Mouse (Mus musculus): ENCODE measurements around the gene Cenpc1. TPM values are rescaled to one million over a fixed set of nuclear protein-coding genes. Genes with fewer than 3 reads are reported as not detected.

The Cenpc1 gene
- polyA plus RNA-seq, 1 experiment from 2014 or later, result 28.7 TPM

DNA sequence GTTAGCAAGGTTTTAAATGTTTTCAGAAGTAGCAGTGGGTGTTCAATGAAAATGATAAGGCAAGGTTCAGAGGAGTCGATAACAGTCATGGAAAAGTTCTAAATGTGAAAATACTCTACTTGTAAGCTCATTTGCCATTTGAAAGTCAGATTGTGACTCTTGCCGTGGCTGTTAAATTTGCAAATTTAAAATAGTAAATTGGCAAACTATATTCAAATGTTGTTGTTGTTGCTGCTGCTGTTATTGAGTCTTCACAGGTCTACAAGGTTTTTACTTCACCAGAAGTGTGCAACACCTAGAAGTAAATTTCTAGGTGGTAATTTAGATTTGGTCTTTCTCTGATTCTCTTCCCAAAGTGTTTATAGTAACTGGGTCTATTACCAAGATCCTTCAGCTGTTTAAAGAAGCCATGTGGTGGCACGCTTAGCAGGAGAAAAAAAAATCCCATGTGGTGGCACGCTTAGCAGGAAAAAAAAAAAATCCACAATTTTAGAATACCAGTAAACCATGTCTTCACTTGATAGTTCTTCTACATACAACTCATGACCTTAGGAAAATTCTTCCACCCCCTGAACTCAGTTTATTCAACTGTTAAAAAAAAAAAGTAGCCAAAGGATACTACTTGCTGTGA, 7.5 kb upstream of the Cenpc1 start:
- Histone ChIP-seq H3K4me2 (replicated peaks) (no peak overlapping the region), H3K9ac (no peak overlapping the region), H3K27me3 (replicated peaks) (no peaks in the 10 kb centered on the region), H3K4me3 (replicated peaks) (no peak overlapping the region), H3K27ac (no peak overlapping the region), H3K9me3 (no peaks in the 10 kb centered on the region), H3K4me1 (replicated peaks) (no peaks in the 10 kb centered on the region), H3K36me3 (no peaks in the 10 kb centered on the region)
- 73% methylated on average over 4 of the region's 4 CpGs for WGBS
- ATAC-seq, result no peak

DNA sequence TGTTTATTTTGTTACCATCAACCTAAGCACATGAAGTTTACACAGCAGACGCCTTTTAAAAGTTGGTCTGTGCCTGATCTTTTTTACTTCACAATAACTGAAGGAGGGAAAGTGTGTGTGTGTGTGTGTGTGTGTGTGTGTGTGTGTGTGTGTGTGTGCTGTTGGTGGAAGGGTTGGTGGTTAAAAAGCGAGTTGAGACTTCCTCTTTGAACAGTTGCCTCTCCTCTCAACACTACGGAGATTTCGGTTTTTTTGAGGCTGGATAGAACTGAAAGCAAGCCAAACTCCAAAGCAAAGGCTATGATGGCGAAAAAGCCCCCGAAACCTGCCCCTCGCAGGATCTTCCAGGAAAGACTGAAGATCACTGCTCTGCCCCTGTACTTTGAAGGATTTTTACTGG, 6.2 kb upstream of the Cenpc1 start, which contains the start of gene Stap1:
Stap1 (plus strand) TSS at position 209 of the 400 bp plus-strand sequence.
- Histone ChIP-seq H3K4me3 (replicated peaks) (no peak within 1 kb of the TSS), H3K9me3 (no peaks in the 10 kb centered on the region), H3K9ac (no peak within 1 kb of the TSS), H3K4me1 (replicated peaks) (no peaks in the 10 kb centered on the region; the same call in 1 of the 2 replicates), H3K36me3 (no peaks in the 10 kb centered on the region), H3K27me3 (replicated peaks) (no peaks in the 10 kb centered on the region), H3K4me2 (replicated peaks) (no peak within 1 kb of the TSS), H3K27ac (no peak within 1 kb of the TSS)
- no peak for ATAC-seq
- WGBS, result 67% methylated on average over 7 of the region's 7 CpGs

GRCm38 (mm10) chr5:86069121-86069520, 3.7 kb upstream of the Cenpc1 start:
- no peaks in the 10 kb centered on the region; the same call in 1 of the 2 replicates for H3K4me1 ChIP-seq (replicated peaks)
- H3K36me3 ChIP-seq, result no peaks in the 10 kb centered on the region
- H3K9ac ChIP-seq, result no peak overlapping the region
- no peak overlapping the region for H3K4me2 ChIP-seq (replicated peaks)
- H3K27ac ChIP-seq, result no peak overlapping the region
- 80% methylated on average over 6 of the region's 6 CpGs for WGBS
- no peak overlapping the region for H3K4me3 ChIP-seq (replicated peaks)
- no peaks in the 10 kb centered on the region for H3K9me3 ChIP-seq
- H3K27me3 ChIP-seq (replicated peaks), result no peaks in the 10 kb centered on the region
- no peak for ATAC-seq

DNA sequence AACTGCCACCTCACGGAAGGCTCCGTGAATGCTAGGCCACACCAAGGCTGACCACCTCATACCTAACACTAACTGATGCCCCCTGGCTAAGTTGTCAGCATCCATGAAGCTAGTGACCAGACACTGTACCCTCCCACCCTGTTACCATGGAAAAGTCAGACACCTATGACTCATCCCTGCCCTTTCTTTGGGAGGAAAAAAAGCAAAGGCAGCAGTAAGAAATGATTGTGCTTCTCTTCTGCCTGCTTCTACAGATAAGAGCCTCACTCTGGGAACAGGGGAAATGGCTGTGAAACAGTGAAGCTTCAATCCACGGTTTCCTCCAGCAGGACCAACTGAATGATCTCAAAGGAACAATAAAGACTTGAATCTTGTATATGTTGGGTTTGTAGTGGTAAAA, 3.1 kb upstream of the Cenpc1 start:
- ATAC-seq, result no peak
- no peak overlapping the region for H3K4me2 ChIP-seq (replicated peaks)
- H3K27ac ChIP-seq, result no peak overlapping the region
- H3K27me3 ChIP-seq (replicated peaks), result no peaks in the 10 kb centered on the region
- H3K36me3 ChIP-seq, result no peaks in the 10 kb centered on the region
- H3K4me1 ChIP-seq (replicated peaks), result peaks cover 3% of the 10 kb centered on the region
- H3K4me3 ChIP-seq (replicated peaks), result no peak overlapping the region
- no peak overlapping the region for H3K9ac ChIP-seq
- WGBS, result 81% methylated on average over 3 of the region's 3 CpGs
- no peaks in the 10 kb centered on the region for H3K9me3 ChIP-seq

DNA sequence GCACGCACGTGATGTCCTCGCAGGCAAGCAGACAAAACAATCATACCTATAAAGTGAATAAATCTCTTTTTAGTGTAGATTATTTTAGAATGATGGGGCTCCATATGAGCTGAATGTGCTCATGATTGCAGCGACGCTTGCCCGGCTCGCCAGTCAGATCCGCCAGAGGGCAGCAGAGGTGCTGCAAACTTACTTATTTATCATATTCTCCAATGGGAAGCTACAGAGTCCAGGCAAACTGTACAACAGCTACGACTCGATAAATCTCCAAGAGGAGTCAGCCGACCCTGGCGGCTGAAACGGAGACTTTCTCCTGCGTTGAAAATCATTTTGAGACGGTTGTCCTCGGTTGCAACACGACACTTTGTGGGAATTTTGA, 1.2 kb upstream of the Cenpc1 start:
- no peaks in the 10 kb centered on the region for H3K27me3 ChIP-seq (replicated peaks)
- WGBS, result under 1% methylated on average over 17 of the region's 17 CpGs
- H3K4me3 ChIP-seq (replicated peaks), result peak overlapping the region; percentile 71
- peak; percentile 52 for ATAC-seq
- H3K27ac ChIP-seq, result peak overlapping the region; percentile 62
- H3K9me3 ChIP-seq, result no peaks in the 10 kb centered on the region
- peak overlapping the region; percentile 77 for H3K4me2 ChIP-seq (replicated peaks)
- H3K4me1 ChIP-seq (replicated peaks), result peaks cover 3% of the 10 kb centered on the region
- no peaks in the 10 kb centered on the region for H3K36me3 ChIP-seq
- H3K9ac ChIP-seq, result peak overlapping the region; percentile 37; the same call in 1 of the 2 replicates

DNA sequence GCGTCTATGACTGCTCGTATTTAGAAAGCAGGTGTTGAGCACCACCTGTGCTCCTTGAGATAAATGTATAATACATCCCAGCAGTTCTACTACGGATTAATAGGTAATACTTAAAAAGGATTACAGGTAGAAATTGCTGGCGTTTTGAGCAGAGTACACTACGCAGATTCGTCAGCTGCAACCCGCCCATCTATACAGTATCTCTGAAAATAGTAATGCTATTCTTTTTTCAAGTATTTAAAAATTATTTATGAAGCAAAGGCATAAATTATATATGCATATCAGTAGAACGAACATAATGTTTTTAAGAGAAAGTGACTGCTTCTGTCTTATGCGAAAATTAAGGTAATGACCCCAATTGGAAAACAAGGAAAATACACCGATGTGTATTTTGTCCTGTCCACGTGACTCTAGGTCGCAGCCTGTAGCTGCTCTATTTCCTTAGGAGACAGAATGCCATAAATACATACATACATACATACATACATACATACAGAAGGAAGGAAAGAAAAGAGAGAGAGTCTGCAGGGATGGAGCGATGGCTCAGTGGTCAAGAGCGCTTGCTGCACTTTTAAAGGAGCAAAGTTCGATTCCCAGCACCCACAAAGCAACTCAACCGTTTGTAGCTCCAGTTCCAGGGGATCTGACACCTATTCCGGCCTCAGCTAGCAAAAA, 630 bp upstream of the Cenpc1 start:
- peak overlapping the region; percentile 74 for H3K27ac ChIP-seq
- no peaks in the 10 kb centered on the region for H3K36me3 ChIP-seq
- under 1% methylated on average over 17 of the region's 17 CpGs for WGBS
- ATAC-seq, result peak; percentile 68
- peak overlapping the region; percentile 77 for H3K4me2 ChIP-seq (replicated peaks)
- H3K4me3 ChIP-seq (replicated peaks), result peak overlapping the region; percentile 71
- H3K9me3 ChIP-seq, result no peaks in the 10 kb centered on the region
- H3K4me1 ChIP-seq (replicated peaks), result peaks cover 3% of the 10 kb centered on the region
- H3K9ac ChIP-seq, result peak overlapping the region; percentile 37; the same call in 1 of the 2 replicates
- H3K27me3 ChIP-seq (replicated peaks), result no peaks in the 10 kb centered on the region

- Histone ChIP-seq H3K9ac (no peak overlapping the region), H3K4me1 (replicated peaks) (peaks cover 3% of the 10 kb centered on the region), H3K27me3 (replicated peaks) (no peaks in the 10 kb centered on the region), H3K36me3 (no peaks in the 10 kb centered on the region), H3K27ac (no peak overlapping the region), H3K4me2 (replicated peaks) (no peak overlapping the region), H3K9me3 (no peaks in the 10 kb centered on the region), H3K4me3 (replicated peaks) (no peak overlapping the region)
- ATAC-seq, result no peak
- WGBS, result 87% methylated on average over 1 of the region's 1 CpGs
Measured at GRCm38 (mm10) chr5:86063501-86063900, 1.9 kb downstream of the Cenpc1 start.

DNA sequence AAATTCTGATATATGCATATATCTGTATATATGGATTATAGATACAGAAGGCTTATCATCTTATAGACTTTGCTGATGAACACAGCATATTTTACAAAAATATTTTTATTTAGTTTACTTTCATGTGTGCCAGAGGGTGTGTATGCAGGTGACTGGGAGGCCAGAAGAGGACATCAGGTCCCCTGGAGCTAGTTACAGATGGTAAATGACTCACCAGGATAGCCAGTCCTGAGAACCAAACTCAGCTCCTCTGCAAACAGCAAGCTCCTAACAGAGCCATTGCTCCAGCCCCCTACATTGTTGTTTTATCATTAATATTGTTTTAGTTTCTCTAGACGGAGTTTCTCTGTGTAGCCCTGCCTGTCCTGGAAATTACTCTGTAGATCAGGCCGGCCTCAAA, 35.6 kb downstream of the Cenpc1 start:
- Histone ChIP-seq H3K9me3 (no peaks in the 10 kb centered on the region), H3K4me3 (replicated peaks) (no peak overlapping the region), H3K27me3 (replicated peaks) (no peaks in the 10 kb centered on the region), H3K27ac (no peak overlapping the region), H3K36me3 (peaks cover 11% of the 10 kb centered on the region), H3K9ac (no peak overlapping the region), H3K4me1 (replicated peaks) (no peaks in the 10 kb centered on the region), H3K4me2 (replicated peaks) (no peak overlapping the region)
- 78% methylated on average over 2 of the region's 2 CpGs for WGBS
- no peak for ATAC-seq

GRCm38 (mm10) chr5:85996545-85997510, 68.6 kb downstream of the Cenpc1 start:
- no peak for ATAC-seq
- Histone ChIP-seq H3K4me3 (replicated peaks) (no peak overlapping the region), H3K27me3 (replicated peaks) (no peaks in the 10 kb centered on the region), H3K9me3 (no peaks in the 10 kb centered on the region), H3K4me2 (replicated peaks) (no peak overlapping the region), H3K9ac (no peak overlapping the region), H3K36me3 (no peaks in the 10 kb centered on the region), H3K4me1 (replicated peaks) (no peaks in the 10 kb centered on the region), H3K27ac (no peak overlapping the region)
- WGBS, result 90% methylated on average over 6 of the region's 6 CpGs

- H3K9me3 ChIP-seq, result no peaks in the 10 kb centered on the region
- H3K4me1 ChIP-seq (replicated peaks), result no peaks in the 10 kb centered on the region
- no peak overlapping the region for H3K4me3 ChIP-seq (replicated peaks)
- no peak overlapping the region for H3K27ac ChIP-seq
- 40% methylated on average over 1 of the region's 1 CpGs for WGBS
- no peaks in the 10 kb centered on the region for H3K27me3 ChIP-seq (replicated peaks)
- H3K36me3 ChIP-seq, result no peaks in the 10 kb centered on the region
- H3K4me2 ChIP-seq (replicated peaks), result no peak overlapping the region
- no peak overlapping the region for H3K9ac ChIP-seq
- ATAC-seq, result no peak
Measured at GRCm38 (mm10) chr5:85994551-85994950, 70.8 kb downstream of the Cenpc1 start.

DNA sequence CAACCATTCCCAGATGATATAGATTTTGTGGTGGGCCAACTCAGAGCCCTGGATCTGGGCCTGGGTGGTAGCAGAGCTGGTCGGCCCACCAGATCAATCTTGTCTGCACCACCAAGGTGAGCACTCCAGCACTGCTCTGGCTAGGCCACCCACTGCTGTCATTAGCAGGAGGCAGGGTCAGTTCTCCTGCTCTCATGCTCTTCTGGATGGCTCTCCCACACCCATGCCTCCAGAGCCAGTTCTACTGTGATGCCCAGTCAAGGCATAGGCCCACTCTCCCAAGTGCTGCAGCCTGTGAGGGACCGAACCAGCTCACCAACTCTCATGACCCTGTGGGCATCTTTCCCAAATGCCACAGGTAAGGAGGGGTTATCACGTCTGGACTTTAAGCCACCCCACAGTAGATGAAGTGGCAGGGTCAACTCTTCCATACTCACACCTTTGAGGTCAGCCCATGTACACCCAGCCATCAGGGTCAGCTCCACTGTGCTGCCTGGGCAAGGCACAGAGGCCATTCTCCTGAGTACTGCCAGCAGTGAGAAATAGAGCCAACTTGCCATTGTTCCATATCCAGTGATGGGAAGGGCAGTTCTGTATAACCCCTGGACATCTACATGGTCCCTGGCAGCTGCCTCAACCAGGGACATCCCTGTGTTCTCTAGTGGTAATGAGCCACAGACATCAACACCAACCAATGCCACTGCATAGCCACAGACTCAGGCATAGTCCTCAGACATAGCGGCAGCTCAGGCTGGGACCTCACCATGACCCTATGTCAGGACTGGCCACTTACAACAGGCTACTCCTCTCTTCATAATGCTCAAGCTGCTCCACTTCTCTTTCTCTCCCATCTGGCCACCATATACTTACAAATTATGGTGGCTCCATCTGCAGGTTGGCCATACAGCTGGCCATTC, 72.3 kb downstream of the Cenpc1 start:
- H3K9me3 ChIP-seq, result no peaks in the 10 kb centered on the region
- H3K36me3 ChIP-seq, result no peaks in the 10 kb centered on the region
- no peak for ATAC-seq
- no peaks in the 10 kb centered on the region for H3K4me1 ChIP-seq (replicated peaks)
- no peak overlapping the region for H3K4me2 ChIP-seq (replicated peaks)
- 82% methylated on average over 4 of the region's 4 CpGs for WGBS
- H3K27ac ChIP-seq, result no peak overlapping the region
- no peak overlapping the region for H3K9ac ChIP-seq
- no peak overlapping the region for H3K4me3 ChIP-seq (replicated peaks)
- H3K27me3 ChIP-seq (replicated peaks), result no peaks in the 10 kb centered on the region

Measured in intestine, embryonic 15.5 days (tissue).